Mouse (Mus musculus) cortical plate, adult 2 months (tissue): ENCODE results near the gene Map3k14.

Source experiments
- CTCF ChIP-seq: fragments of 200-500 bp; IDR thresholded peaks from 2 replicates; pipeline ENCODE4 v1.5.1; 2011; ENCODE audit warnings: mild to moderate bottlenecking, control low read depth, low read length; ENCODE audit not compliant: insufficient read depth; ENCODE audit errors: extremely low read depth
- POLR2A ChIP-seq: fragments of 200-500 bp; IDR thresholded peaks from 2 replicates; pipeline ENCODE4 v1.6.1; 2011; ENCODE audit warnings: mild to moderate bottlenecking, low read length, control low read depth; ENCODE audit not compliant: insufficient read depth; ENCODE audit errors: extremely low read depth

DNA sequence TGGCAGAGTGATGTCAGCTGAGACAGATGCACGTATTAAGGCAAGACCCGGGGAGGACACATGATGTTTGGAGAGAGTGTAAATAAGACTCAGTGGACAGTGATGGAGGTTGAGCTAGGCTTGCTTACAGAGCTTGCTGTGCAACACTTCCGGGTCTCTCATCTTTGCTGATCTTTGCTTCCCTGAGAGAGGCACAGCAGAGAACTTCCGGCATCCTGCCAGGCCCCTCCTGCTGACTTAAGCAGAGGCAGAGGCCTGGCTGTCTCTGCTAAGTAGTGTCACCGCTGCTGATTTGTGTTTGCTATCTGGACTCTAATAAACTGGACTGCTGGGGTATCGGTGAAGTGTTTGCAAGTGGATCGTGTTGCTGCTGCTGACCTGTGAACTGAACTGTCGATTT lies 40.6 kb upstream of the Map3k14 start:
- TF ChIP-seq POLR2A (no peak), CTCF (no peak)
